Mouse (Mus musculus): Measurements from ENCODE around the gene Padi3.

DNA sequence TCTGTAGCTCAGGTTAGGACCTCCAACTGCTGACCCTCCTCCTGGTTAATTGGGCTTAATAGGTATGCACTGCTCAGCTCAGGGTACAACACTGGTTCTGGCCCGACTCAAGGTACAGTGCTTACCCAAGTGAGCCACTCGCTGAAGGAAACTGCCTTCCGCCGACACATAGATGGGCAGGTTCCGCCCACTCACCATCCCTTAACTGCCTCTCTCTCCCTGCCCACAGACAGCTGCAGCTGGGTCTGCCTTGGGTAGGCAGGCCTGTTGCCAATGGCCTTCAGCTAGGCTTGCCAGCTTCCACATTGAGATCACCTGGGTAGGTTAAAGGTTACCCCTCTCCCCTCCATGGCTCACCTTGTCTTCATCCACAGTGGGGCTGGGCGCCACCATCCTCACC lies 69.0 kb downstream of the Padi3 start:
- TF ChIP-seq CTCF (IDR thresholded peaks at IDR 0.05; ENCODE audit: borderline replicate concordance, insufficient read depth, low read length) = no peak
- TF ChIP-seq POLR2A (IDR thresholded peaks at IDR 0.05; ENCODE audit: low read depth, low read length) = no peak

All from embryonic fibroblast, embryonic 13.5 days (primary cell).